Mouse (Mus musculus): ENCODE measurements around the gene Ythdf2. TPM values are rescaled to one million over a fixed set of nuclear protein-coding genes. Genes with fewer than 3 reads are reported as not detected.
A peak's percentile ranks its signal among the peaks of the same experiment; 100 is the strongest.
"Not testable (repeated sequence)": the region's sequence is repeated elsewhere in the genome, so short reads cannot be mapped to it uniquely, and the experiment has no call there.

The Ythdf2 gene
- polyA plus RNA-seq, 1 experiment from 2014 or later, result 160 TPM

- Histone ChIP-seq H3K9me3 (no peaks in the 10 kb centered on the region), H3K27ac (replicated peaks) (no peak overlapping the region), H3K27me3 (no peaks in the 10 kb centered on the region), H3K36me3 (peaks cover 80% of the 10 kb centered on the region), H3K9ac (replicated peaks) (no peak overlapping the region), H3K4me3 (no peak overlapping the region), H3K4me2 (replicated peaks) (no peak overlapping the region), H3K4me1 (no peaks in the 10 kb centered on the region)
- no peak for ATAC-seq (replicated peaks)
- 92% methylated on average over 4 of the region's 4 CpGs for WGBS
These were observed 26.3 kb upstream of the Ythdf2 start for GRCm38 (mm10) chr4:132238356-132238755.

GRCm38 (mm10) chr4:132234710-132235109 lies 22.6 kb upstream of the Ythdf2 start:
- Histone ChIP-seq H3K9ac (replicated peaks) (no peak overlapping the region), H3K4me1 (no peaks in the 10 kb centered on the region), H3K27ac (replicated peaks) (no peak overlapping the region), H3K9me3 (no peaks in the 10 kb centered on the region), H3K36me3 (peaks cover 79% of the 10 kb centered on the region), H3K4me3 (no peak overlapping the region), H3K27me3 (no peaks in the 10 kb centered on the region), H3K4me2 (replicated peaks) (no peak overlapping the region)
- WGBS, result 94% methylated on average over 8 of the region's 8 CpGs
- ATAC-seq (replicated peaks), result no peak

- 97% methylated on average over 5 of the region's 5 CpGs for WGBS
These were observed 18.3 kb upstream of the Ythdf2 start for GRCm38 (mm10) chr4:132230422-132230821.

GRCm38 (mm10) chr4:132222001-132222400 lies 9.9 kb upstream of the Ythdf2 start:
- not testable (repeated sequence) for H3K4me3 ChIP-seq; H3K4me2 ChIP-seq (replicated peaks); ATAC-seq (replicated peaks); H3K27me3 ChIP-seq; H3K4me1 ChIP-seq; H3K27ac ChIP-seq (replicated peaks); H3K9me3 ChIP-seq; H3K9ac ChIP-seq (replicated peaks)
- H3K36me3 ChIP-seq, result peaks cover 34% of the 10 kb centered on the region
- 97% methylated on average over 5 of the region's 5 CpGs for WGBS

More at GRCm38 (mm10) chr4:132230422-132230821, 18.3 kb upstream of the Ythdf2 start:
- Histone ChIP-seq H3K9me3 (no peaks in the 10 kb centered on the region), H3K27me3 (no peaks in the 10 kb centered on the region), H3K27ac (replicated peaks) (no peak overlapping the region), H3K9ac (replicated peaks) (no peak overlapping the region), H3K36me3 (peaks cover 85% of the 10 kb centered on the region), H3K4me2 (replicated peaks) (no peak overlapping the region), H3K4me1 (no peaks in the 10 kb centered on the region), H3K4me3 (no peak overlapping the region)
- no peak for ATAC-seq (replicated peaks)

GRCm38 (mm10) chr4:132218439-132218838 lies 6.3 kb upstream of the Ythdf2 start:
- H3K9me3 ChIP-seq; H3K4me3 ChIP-seq; H3K4me2 ChIP-seq (replicated peaks); H3K27me3 ChIP-seq; H3K27ac ChIP-seq (replicated peaks); ATAC-seq (replicated peaks); H3K36me3 ChIP-seq; H3K9ac ChIP-seq (replicated peaks); H3K4me1 ChIP-seq: not testable (repeated sequence)
- 71% methylated on average over 5 of the region's 6 CpGs for WGBS

GRCm38 (mm10) chr4:132217781-132218180 lies 5.7 kb upstream of the Ythdf2 start:
- H3K36me3 ChIP-seq, result peaks cover 3% of the 10 kb centered on the region; the same call in 1 of the 2 replicates
- no peak overlapping the region for H3K9ac ChIP-seq (replicated peaks)
- H3K4me2 ChIP-seq (replicated peaks), result no peak overlapping the region
- H3K4me1 ChIP-seq, result no peaks in the 10 kb centered on the region
- 83% methylated on average over 2 of the region's 2 CpGs for WGBS
- H3K27me3 ChIP-seq, result no peaks in the 10 kb centered on the region
- no peak overlapping the region for H3K4me3 ChIP-seq
- no peak for ATAC-seq (replicated peaks)
- no peaks in the 10 kb centered on the region for H3K9me3 ChIP-seq
- H3K27ac ChIP-seq (replicated peaks), result no peak overlapping the region

GRCm38 (mm10) chr4:132216602-132217001 lies 4.5 kb upstream of the Ythdf2 start:
- no peak overlapping the region for H3K4me3 ChIP-seq
- no peak overlapping the region for H3K4me2 ChIP-seq (replicated peaks)
- no peak overlapping the region for H3K9ac ChIP-seq (replicated peaks)
- H3K27ac ChIP-seq (replicated peaks), result no peak overlapping the region
- ATAC-seq (replicated peaks), result no peak
- H3K4me1 ChIP-seq, result 0 out of 2 replicates have a peak, but pooled peaks cover 3% of the 10 kb centered on the region
- H3K36me3 ChIP-seq, result no peaks in the 10 kb centered on the region
- no peaks in the 10 kb centered on the region for H3K9me3 ChIP-seq
- 77% methylated on average over 1 of the region's 1 CpGs for WGBS
- H3K27me3 ChIP-seq, result no peaks in the 10 kb centered on the region

GRCm38 (mm10) chr4:132214847-132215246 lies 2.7 kb upstream of the Ythdf2 start:
- Histone ChIP-seq H3K4me3 (no peak overlapping the region), H3K9me3 (no peaks in the 10 kb centered on the region), H3K4me2 (replicated peaks) (no peak overlapping the region), H3K27ac (replicated peaks) (no peak overlapping the region), H3K27me3 (no peaks in the 10 kb centered on the region), H3K4me1 (peaks cover 12% of the 10 kb centered on the region), H3K36me3 (no peaks in the 10 kb centered on the region), H3K9ac (replicated peaks) (no peak overlapping the region)
- 70% methylated on average over 4 of the region's 4 CpGs for WGBS
- no peak for ATAC-seq (replicated peaks)

GRCm38 (mm10) chr4:132211091-132211942 lies 786 bp downstream of the Ythdf2 start:
- H3K4me2 ChIP-seq (replicated peaks), result peak overlapping the region; percentile 59
- H3K27ac ChIP-seq (replicated peaks), result peak overlapping the region; percentile 95
- H3K27me3 ChIP-seq, result no peaks in the 10 kb centered on the region
- WGBS, result under 1% methylated on average over 85 of the region's 89 CpGs
- no peaks in the 10 kb centered on the region for H3K9me3 ChIP-seq
- peaks cover 18% of the 10 kb centered on the region for H3K36me3 ChIP-seq
- peak overlapping the region; percentile 100 for H3K9ac ChIP-seq (replicated peaks)
- H3K4me1 ChIP-seq, result peaks cover 35% of the 10 kb centered on the region
- peak overlapping the region; percentile 98 for H3K4me3 ChIP-seq
- peak; percentile 86 for ATAC-seq (replicated peaks)

GRCm38 (mm10) chr4:132210325-132210724 lies 1.8 kb downstream of the Ythdf2 start:
- Histone ChIP-seq H3K9ac (replicated peaks) (peak overlapping the region; percentile 100), H3K4me2 (replicated peaks) (peak overlapping the region; percentile 59), H3K4me3 (peak overlapping the region; percentile 98), H3K9me3 (no peaks in the 10 kb centered on the region), H3K4me1 (peaks cover 35% of the 10 kb centered on the region), H3K36me3 (peaks cover 28% of the 10 kb centered on the region), H3K27me3 (no peaks in the 10 kb centered on the region), H3K27ac (replicated peaks) (no peak overlapping the region)
- no peak for ATAC-seq (replicated peaks)
- 13% methylated on average over 2 of the region's 2 CpGs for WGBS

- ATAC-seq (replicated peaks), result no peak
- Histone ChIP-seq H3K4me3 (peak overlapping the region; percentile 3; the same call in 1 of the 2 replicates), H3K36me3 (peaks cover 38% of the 10 kb centered on the region), H3K9ac (replicated peaks) (no peak overlapping the region), H3K27ac (replicated peaks) (no peak overlapping the region), H3K4me2 (replicated peaks) (peak overlapping the region; percentile 16), H3K27me3 (no peaks in the 10 kb centered on the region), H3K4me1 (peaks cover 38% of the 10 kb centered on the region), H3K9me3 (no peaks in the 10 kb centered on the region)
- WGBS, result 92% methylated on average over 2 of the region's 2 CpGs
These were observed 2.8 kb downstream of the Ythdf2 start for GRCm38 (mm10) chr4:132209299-132209698.

- no peak for ATAC-seq (replicated peaks)
These were observed 4.8 kb downstream of the Ythdf2 start for GRCm38 (mm10) chr4:132207280-132207679.

More at GRCm38 (mm10) chr4:132207280-132207679, 4.8 kb downstream of the Ythdf2 start:
- Histone ChIP-seq H3K36me3 (peaks cover 54% of the 10 kb centered on the region), H3K4me3 (no peak overlapping the region), H3K27me3 (no peaks in the 10 kb centered on the region), H3K9ac (replicated peaks) (no peak overlapping the region), H3K9me3 (no peaks in the 10 kb centered on the region), H3K4me2 (replicated peaks) (no peak overlapping the region), H3K4me1 (peaks cover 47% of the 10 kb centered on the region), H3K27ac (replicated peaks) (no peak overlapping the region)
- WGBS, result 92% methylated on average over 4 of the region's 4 CpGs
